Mouse (Mus musculus): ENCODE measurements around the gene Tpr.

Gene Tpr

DNA sequence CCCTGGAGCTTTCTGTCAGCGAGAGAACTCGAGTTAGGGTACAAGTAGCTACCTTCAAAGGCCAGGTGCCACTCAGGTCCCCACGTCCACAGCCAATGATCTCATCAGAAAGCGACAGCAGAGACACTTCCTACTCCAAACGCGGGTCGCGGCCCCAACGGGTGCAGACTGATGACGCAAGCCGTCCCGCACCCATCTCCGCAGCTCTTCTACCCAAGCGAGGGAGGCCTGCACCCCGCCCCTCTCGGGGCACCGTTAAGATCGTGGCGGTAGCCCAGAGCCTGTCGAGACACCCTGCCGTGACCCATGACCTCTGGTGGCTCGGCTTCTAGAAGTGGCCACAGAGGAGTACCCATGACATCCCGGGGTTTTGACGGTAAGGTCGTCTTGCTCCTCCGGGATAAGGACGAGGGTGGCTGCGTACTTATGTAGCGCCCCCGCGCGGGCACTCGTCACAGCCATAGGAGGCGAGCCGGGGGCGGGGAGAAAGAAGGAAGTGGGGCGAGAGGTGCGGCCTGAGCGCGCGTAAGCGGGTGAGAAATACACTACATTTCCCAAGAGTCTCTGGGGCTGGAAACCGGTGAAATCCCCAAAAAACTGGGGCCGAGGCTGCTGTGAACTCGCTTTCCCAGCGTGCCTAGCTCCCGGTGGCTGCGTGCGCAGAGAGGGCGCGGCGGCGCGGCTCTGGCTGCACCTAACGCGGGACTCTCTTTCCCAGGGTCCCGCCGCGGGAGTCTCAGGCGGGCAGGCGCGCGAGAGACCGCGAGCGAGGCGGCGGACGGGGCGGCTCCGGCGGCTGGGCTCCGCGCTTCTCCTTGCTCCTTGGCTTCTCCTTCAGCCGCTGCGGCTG, at the start of gene Tpr, which contains the start of gene Odr4:
Gene Tpr (plus strand): TSS at position 201 of the 850 bp plus-strand sequence.
Gene Odr4 (minus strand): TSS at position 443 of the 850 bp plus-strand sequence.
- peak; percentile 99 for DNase-seq (ENCODE audit: low read depth, low spot score)

- no peak for DNase-seq (ENCODE audit: low read depth, low spot score)
Observed at GRCm38 (mm10) chr1:150360864-150361263, 31.8 kb upstream of the Tpr start.

- DNase-seq (ENCODE audit: low read depth, low spot score) = no peak
Observed at GRCm38 (mm10) chr1:150372895-150373294, 19.7 kb upstream of the Tpr start.

GRCm38 (mm10) chr1:150374247-150374646, 18.4 kb upstream of the Tpr start:
- DNase-seq (ENCODE audit: low read depth, low spot score) = no peak

DNA sequence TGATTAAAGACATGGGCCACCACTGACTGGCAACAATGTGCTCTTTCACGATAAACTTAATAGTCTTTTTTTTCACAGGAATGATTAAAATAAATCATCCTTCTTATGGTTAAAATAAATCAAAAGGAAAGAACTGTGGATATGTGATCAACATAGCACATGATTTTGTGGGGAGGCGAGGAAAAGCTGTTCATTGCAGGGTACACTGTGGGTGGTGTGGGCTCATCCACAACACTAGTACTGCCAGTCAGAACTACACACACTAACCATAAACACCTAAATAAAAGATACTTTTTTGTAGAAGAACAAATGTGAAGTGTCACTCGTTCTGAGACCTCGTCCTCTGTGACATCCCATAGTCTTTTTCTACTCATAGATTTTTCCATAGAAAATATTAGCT, 8.5 kb upstream of the Tpr start:
- DNase-seq (ENCODE audit: low read depth, low spot score) = no peak

- DNase-seq (ENCODE audit: low read depth, low spot score) = no peak
Observed at GRCm38 (mm10) chr1:150387572-150387971, 5.1 kb upstream of the Tpr start.

- DNase-seq (ENCODE audit: low read depth, low spot score) = no peak
Observed at GRCm38 (mm10) chr1:150389390-150390129, 3.1 kb upstream of the Tpr start.

GRCm38 (mm10) chr1:150391931-150392637, 554 bp upstream of the Tpr start:
- DNase-seq (ENCODE audit: low read depth, low spot score) = no peak

DNA sequence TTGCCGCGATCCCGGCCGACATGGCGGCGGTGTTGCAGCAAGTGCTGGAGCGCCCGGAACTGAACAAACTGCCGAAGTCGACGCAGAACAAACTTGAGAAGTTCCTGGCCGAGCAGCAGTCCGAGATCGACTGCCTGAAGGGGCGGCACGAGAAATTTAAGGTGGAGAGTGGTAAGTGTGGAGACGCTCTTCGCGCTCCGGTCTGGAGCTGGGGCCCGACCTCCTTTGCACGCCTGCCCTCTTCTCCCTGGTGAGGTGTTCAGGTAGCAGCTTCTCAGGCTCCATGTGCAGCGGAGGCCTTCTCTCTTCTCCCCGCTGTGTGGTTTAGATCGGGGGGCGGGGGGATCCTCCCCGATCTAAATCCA, 832 bp downstream of the Tpr start:
- no peak for DNase-seq (ENCODE audit: low read depth, low spot score)

GRCm38 (mm10) chr1:150396001-150396400, 3.4 kb downstream of the Tpr start:
- DNase-seq (ENCODE audit: low read depth, low spot score) = peak; percentile 74

- no peak for DNase-seq (ENCODE audit: low read depth, low spot score)
Observed at GRCm38 (mm10) chr1:150403914-150404313, 11.3 kb downstream of the Tpr start.

DNA sequence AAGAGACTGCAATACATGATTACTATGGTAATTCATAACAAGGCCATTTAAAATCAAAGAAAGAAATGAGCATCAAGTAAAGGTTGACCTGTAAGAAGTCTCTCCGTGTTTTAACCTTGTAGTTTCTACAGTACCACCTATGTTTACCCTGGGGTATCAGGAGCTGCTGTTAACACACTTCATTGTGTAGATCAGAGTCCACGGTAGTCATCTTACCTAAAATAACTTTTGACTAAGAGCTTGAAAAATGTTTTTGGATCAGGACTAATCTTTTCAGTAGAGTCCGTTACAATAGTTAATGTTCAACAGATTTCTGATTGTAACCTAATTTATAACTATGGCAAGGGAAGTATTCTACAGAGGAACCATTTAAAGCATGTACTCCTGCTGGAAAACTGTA, 11.9 kb downstream of the Tpr start:
- no peak for DNase-seq (ENCODE audit: low read depth, low spot score)

GRCm38 (mm10) chr1:150407285-150407684, 14.6 kb downstream of the Tpr start:
- no peak for DNase-seq (ENCODE audit: low read depth, low spot score)

GRCm38 (mm10) chr1:150409996-150410395, 17.4 kb downstream of the Tpr start:
- DNase-seq (ENCODE audit: low read depth, low spot score) = no peak

DNA sequence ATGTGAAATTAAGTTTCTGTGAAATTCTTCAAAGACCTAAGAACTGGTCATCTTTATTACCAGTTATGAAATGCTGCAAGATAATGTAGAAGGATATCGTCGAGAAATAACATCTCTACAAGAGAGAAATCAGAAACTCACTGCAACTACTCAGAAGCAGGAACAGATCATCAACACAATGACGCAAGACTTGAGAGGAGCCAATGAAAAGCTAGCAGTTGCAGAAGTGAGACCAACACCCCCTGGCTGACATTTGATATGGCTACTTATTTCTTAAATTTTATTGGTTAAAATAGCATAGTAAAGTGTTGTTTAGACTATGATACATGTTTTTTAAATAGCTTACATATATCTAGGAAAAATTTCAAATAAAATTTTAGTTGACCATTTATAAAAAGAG, 23.4 kb downstream of the Tpr start:
- no peak for DNase-seq (ENCODE audit: low read depth, low spot score)

- no peak for DNase-seq (ENCODE audit: low read depth, low spot score)
Observed at GRCm38 (mm10) chr1:150418426-150418825, 25.8 kb downstream of the Tpr start.

- DNase-seq (ENCODE audit: low read depth, low spot score) = no peak
Observed at GRCm38 (mm10) chr1:150425665-150426064, 33.0 kb downstream of the Tpr start.

DNA sequence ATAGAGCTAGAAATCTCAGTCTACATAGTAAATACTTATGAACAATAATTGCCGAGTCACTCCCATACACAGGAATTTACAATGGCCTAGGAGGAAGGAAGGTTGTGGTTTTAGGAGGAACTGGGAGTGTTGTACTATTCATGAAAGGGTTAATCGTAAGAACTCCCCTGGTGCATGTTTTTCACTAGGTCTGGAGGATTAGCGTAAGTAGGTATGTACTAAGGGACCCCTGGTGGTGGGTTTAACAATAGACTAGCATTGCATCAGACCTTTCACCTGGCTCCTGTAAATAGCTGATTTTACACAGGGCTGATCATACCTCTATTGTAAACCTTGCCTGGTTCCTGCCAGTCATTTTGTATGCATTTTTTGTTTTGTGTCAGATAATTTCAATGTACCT, 33.6 kb downstream of the Tpr start:
- DNase-seq (ENCODE audit: low read depth, low spot score) = no peak

DNA sequence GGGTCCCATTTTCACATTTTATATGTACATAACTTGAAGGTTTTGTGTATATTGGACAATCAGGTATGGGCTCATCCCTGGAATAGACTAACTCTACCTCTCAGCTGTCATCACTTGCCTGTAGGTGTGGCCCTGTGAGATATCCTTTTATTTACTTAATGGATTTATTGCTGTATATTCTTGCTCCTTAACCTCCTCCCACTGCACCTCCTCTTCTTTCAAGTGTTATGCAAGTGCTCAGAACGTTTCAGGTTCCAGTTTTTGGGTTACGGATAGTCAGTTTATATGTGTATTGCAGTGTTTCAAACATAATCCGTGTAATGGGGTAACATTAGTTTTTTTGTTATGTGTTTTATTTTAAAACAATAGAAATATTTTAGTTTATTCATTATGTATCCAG, 46.0 kb downstream of the Tpr start:
- no peak for DNase-seq (ENCODE audit: low read depth, low spot score)

DNA sequence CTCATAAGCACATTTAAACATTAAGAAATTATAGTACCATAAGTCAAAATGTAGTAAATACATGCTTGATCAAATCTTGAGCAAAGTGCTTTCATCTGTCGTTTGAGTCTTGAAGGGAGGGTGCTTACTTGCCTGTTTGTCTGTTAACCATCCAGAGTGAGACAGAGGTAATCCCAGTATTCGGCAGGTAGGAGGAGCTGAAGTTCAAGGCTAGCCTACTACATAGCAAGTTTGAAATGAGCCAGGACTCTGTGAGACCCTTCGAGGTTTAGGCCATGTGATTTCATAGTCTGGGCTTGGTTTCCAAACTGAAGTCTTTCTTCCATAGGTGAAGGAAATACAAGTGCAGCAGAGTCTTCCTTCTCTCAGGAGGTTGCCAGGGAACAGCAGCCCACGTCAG, 49.1 kb downstream of the Tpr start:
- no peak for DNase-seq (ENCODE audit: low read depth, low spot score)

- DNase-seq (ENCODE audit: low read depth, low spot score) = no peak
Observed at GRCm38 (mm10) chr1:150458977-150459376, 66.3 kb downstream of the Tpr start.

DNA sequence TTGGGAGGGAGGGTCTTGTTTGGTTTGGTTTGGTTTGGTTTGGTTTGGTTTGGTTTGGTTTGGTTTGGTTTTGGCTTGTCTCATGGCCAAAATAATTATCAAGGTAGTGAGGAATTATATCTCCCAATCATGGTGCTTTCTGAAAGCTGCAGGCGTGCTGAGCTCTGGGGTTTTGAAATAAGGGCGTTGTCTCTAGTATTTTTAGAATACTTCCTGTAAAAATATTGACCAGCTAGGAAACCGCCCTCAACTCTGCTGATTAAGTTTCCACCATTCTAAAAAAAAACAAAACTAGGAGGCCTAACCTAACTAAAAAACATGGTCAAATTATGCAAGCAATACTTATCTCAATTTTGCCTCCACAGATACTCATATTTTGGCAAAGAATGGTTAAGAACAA, 67.0 kb downstream of the Tpr start:
- DNase-seq (ENCODE audit: low read depth, low spot score) = no peak
